Mouse (Mus musculus) B cell, adult 67 days (primary cell): Measurements from ENCODE around the gene Mrpl27. TPM values are rescaled to one million over a fixed set of nuclear protein-coding genes. Genes with fewer than 3 reads are reported as not detected.

Source experiments
- total RNA-seq, 2 experiments: library from RNA; stranded (reverse); gene quantifications; 4 replicates each; pipeline ENCODE4 v1.2.4; 2023

The Mrpl27 gene
- 10 to 100 TPM; 16.9 to 25.4 TPM for total RNA-seq

GRCm38 (mm10) chr11:94653663-94654436, at the start of gene Mrpl27, which contains the start of gene Eme1:
TSS of gene Mrpl27 (plus strand) at chr11:94653767.
TSS of gene Eme1 (minus strand) at chr11:94653964.

GRCm38 (mm10) chr11:94629199-94629883, 24.2 kb upstream of the Mrpl27 start, which contains the start of gene Lrrc59:
TSS of gene Lrrc59 (plus strand) at chr11:94629767.

GRCm38 (mm10) chr11:94676754-94677606, 23.4 kb downstream of the Mrpl27 start, which contains the start of gene Xylt2:
TSS of gene Xylt2 (minus strand) at chr11:94677515.

GRCm38 (mm10) chr11:94704472-94704871, 50.9 kb downstream of the Mrpl27 start, which contains the start of gene Gm11541:
TSS of gene Gm11541 (minus strand) at chr11:94704499.

Other genes with a start within 250 kb of the Mrpl27 start
- gene Cacna1g, start 179.6 kb upstream of the Mrpl27 start, total RNA-seq, result not detected
- gene Spata20, start 167.6 kb upstream of the Mrpl27 start, total RNA-seq, result not detected
- gene Epn3, start 153.8 kb upstream of the Mrpl27 start, total RNA-seq, result not detected
- 1 to 10 TPM in 1 of 2 experiments, not detected in 1; 1.0 TPM for gene Mycbpap, start 132.0 kb upstream of the Mrpl27 start, total RNA-seq
- gene Rsad1, start 104.5 kb upstream of the Mrpl27 start, total RNA-seq, result 1 to 10 TPM; 7.9 to 9.0 TPM
- gene Chad, start 88.7 kb upstream of the Mrpl27 start, total RNA-seq, result not detected
- gene Acsf2, start 51.9 kb upstream of the Mrpl27 start, total RNA-seq, result 10 to 100 TPM; 79.2 to 95.4 TPM
- 10 to 100 TPM; 62.1 to 68.1 TPM for gene Lrrc59, start 24.0 kb upstream of the Mrpl27 start, total RNA-seq
- 1 to 10 TPM; 1.4 to 2.3 TPM for gene Eme1, start 197 bp downstream of the Mrpl27 start, total RNA-seq
- gene Xylt2, start 23.7 kb downstream of the Mrpl27 start, total RNA-seq, result 10 to 100 TPM; 20.6 to 28.2 TPM
- gene Gm11541, start 50.7 kb downstream of the Mrpl27 start, total RNA-seq, result not detected
- under 1 TPM in 1 of 2 experiments, not detected in 1; 0.47 TPM for gene Cdc34b, start 88.0 kb downstream of the Mrpl27 start, total RNA-seq
- not detected for gene Tmem92, start 128.9 kb downstream of the Mrpl27 start, total RNA-seq